Mouse (Mus musculus) G1E-ER4 (cell line): ENCODE data around the gene Aanat. TPM values are rescaled to one million over a fixed set of nuclear protein-coding genes. Genes with fewer than 3 reads are reported as not detected.

Source experiments
- GATA1 ChIP-seq: IDR thresholded peaks from one replicate; pipeline ENCODE4 v1.8.0; 2012; ENCODE audit warnings: low read length, inconsistent platforms
- polyA plus RNA-seq: library from polyadenylated mRNA; stranded (reverse); fragments of >175 nt; gene quantifications from 2 replicates; pipeline ENCODE4 v1.2.3, GENCODE M21; 2012

The Aanat gene
- polyA plus RNA-seq, 1 experiment: not detected

GRCm38 (mm10) chr11:116630171-116630965, 44.1 kb downstream of the Aanat start:
- TF ChIP-seq GATA1: no peak

GRCm38 (mm10) chr11:116632962-116633361, 46.7 kb downstream of the Aanat start:
- no peak for TF ChIP-seq GATA1

- no peak for TF ChIP-seq GATA1
Measured at GRCm38 (mm10) chr11:116641168-116641567, 54.9 kb downstream of the Aanat start.

GRCm38 (mm10) chr11:116641731-116642130, 55.5 kb downstream of the Aanat start:
- no peak for TF ChIP-seq GATA1

- no peak for TF ChIP-seq GATA1
Measured at GRCm38 (mm10) chr11:116642681-116643578, 56.7 kb downstream of the Aanat start.

- TF ChIP-seq GATA1: no peak
Measured at GRCm38 (mm10) chr11:116643579-116644224, 57.5 kb downstream of the Aanat start.

GRCm38 (mm10) chr11:116644225-116645112, 58.2 kb downstream of the Aanat start:
- no peak for TF ChIP-seq GATA1

GRCm38 (mm10) chr11:116645446-116646110, 59.3 kb downstream of the Aanat start:
- no peak for TF ChIP-seq GATA1

- no peak for TF ChIP-seq GATA1
Measured at GRCm38 (mm10) chr11:116646136-116646535, 59.9 kb downstream of the Aanat start.

- TF ChIP-seq GATA1: no peak
Measured at GRCm38 (mm10) chr11:116646771-116647170, 60.5 kb downstream of the Aanat start.

Other genes with a start within 250 kb of the Aanat start
- not detected in 2 replicates for gene Rnf157, start 173.4 kb upstream of the Aanat start, polyA plus RNA-seq
- gene Ubald2, start 152.3 kb upstream of the Aanat start, polyA plus RNA-seq: 733 and 1,549 TPM in 2 replicates
- not detected in 2 replicates for gene Qrich2, start 120.2 kb upstream of the Aanat start, polyA plus RNA-seq
- 76.5 and 115 TPM in 2 replicates for gene Prpsap1, start 92.2 kb upstream of the Aanat start, polyA plus RNA-seq
- gene Sphk1, start 55.5 kb upstream of the Aanat start, polyA plus RNA-seq: 206 and 262 TPM in 2 replicates
- 26.2 and 27.8 TPM in 2 replicates for gene Ube2o, start 5.0 kb upstream of the Aanat start, polyA plus RNA-seq
- 4.8 and 5.3 TPM in 2 replicates for gene Rhbdf2, start 40.6 kb downstream of the Aanat start, polyA plus RNA-seq
- gene Prcd, start 67.1 kb downstream of the Aanat start, polyA plus RNA-seq: 0.52 and 0.56 TPM in 2 replicates
- gene Cygb, start 67.9 kb downstream of the Aanat start, polyA plus RNA-seq: not detected in 2 replicates
- not detected in 2 replicates for gene St6galnac1, start 189.1 kb downstream of the Aanat start, polyA plus RNA-seq
- not detected in 2 replicates for gene Mxra7, start 241.6 kb downstream of the Aanat start, polyA plus RNA-seq